Mouse (Mus musculus): ENCODE measurements around the gene Gm28035. TPM values are rescaled to one million over a fixed set of nuclear protein-coding genes. Genes with fewer than 3 reads are reported as not detected.

Gene Gm28035
- polyA plus RNA-seq, 1 experiment from 2014 or later, result 0.30 TPM

GRCm38 (mm10) chr2:30207401-30207800, 33.0 kb upstream of the Gm28035 start:
- no peak overlapping the region for H3K27ac ChIP-seq (ENCODE audit: low read length)
- no peaks in the 10 kb centered on the region for H3K27me3 ChIP-seq (ENCODE audit: control insufficient read depth, insufficient read depth, low read length)
- 79% methylated on average over 4 of the region's 4 CpGs for WGBS
- no peaks in the 10 kb centered on the region for H3K36me3 ChIP-seq (ENCODE audit: control insufficient read depth, insufficient read depth, low read length)
- no peak for ATAC-seq (ENCODE audit: insufficient read depth, low FRiP score)
- no peak overlapping the region for H3K4me2 ChIP-seq (ENCODE audit: low read depth, low read length)
- no peaks in the 10 kb centered on the region for H3K9me3 ChIP-seq (replicated peaks; ENCODE audit: control insufficient read depth, low read length)
- H3K4me3 ChIP-seq (replicated peaks; ENCODE audit: low read length), result no peak overlapping the region
- H3K4me1 ChIP-seq (ENCODE audit: control insufficient read depth, insufficient read depth, low read length), result peaks cover 12% of the 10 kb centered on the region
- H3K9ac ChIP-seq (ENCODE audit: low read length), result no peak overlapping the region

- H3K4me2 ChIP-seq (ENCODE audit: low read depth, low read length), result no peak overlapping the region
- no peaks in the 10 kb centered on the region for H3K9me3 ChIP-seq (replicated peaks; ENCODE audit: control insufficient read depth, low read length)
- H3K4me3 ChIP-seq (replicated peaks; ENCODE audit: low read length), result no peak overlapping the region
- no peaks in the 10 kb centered on the region for H3K36me3 ChIP-seq (ENCODE audit: control insufficient read depth, insufficient read depth, low read length)
- H3K4me1 ChIP-seq (ENCODE audit: control insufficient read depth, insufficient read depth, low read length), result peaks cover 12% of the 10 kb centered on the region
- H3K27me3 ChIP-seq (ENCODE audit: control insufficient read depth, insufficient read depth, low read length), result no peaks in the 10 kb centered on the region
- no peak overlapping the region for H3K27ac ChIP-seq (ENCODE audit: low read length)
- ATAC-seq (ENCODE audit: insufficient read depth, low FRiP score), result no peak
- WGBS, result 77% methylated on average over 5 of the region's 5 CpGs
- H3K9ac ChIP-seq (ENCODE audit: low read length), result no peak overlapping the region
These were observed 32.5 kb upstream of the Gm28035 start for GRCm38 (mm10) chr2:30207886-30208285.

- WGBS, result 66% methylated on average over 6 of the region's 6 CpGs
- no peak for ATAC-seq (ENCODE audit: insufficient read depth, low FRiP score)
- Histone ChIP-seq H3K4me3 (replicated peaks; ENCODE audit: low read length) (no peak overlapping the region), H3K27ac (ENCODE audit: low read length) (no peak overlapping the region), H3K4me1 (ENCODE audit: control insufficient read depth, insufficient read depth, low read length) (no peaks in the 10 kb centered on the region; the same call in 1 of the 2 replicates), H3K9me3 (replicated peaks; ENCODE audit: control insufficient read depth, low read length) (no peaks in the 10 kb centered on the region), H3K4me2 (ENCODE audit: low read depth, low read length) (no peak overlapping the region), H3K9ac (ENCODE audit: low read length) (no peak overlapping the region), H3K36me3 (ENCODE audit: control insufficient read depth, insufficient read depth, low read length) (no peaks in the 10 kb centered on the region), H3K27me3 (ENCODE audit: control insufficient read depth, insufficient read depth, low read length) (no peaks in the 10 kb centered on the region)
These were observed 28.8 kb upstream of the Gm28035 start for GRCm38 (mm10) chr2:30211408-30212168.

- H3K36me3 ChIP-seq (ENCODE audit: control insufficient read depth, insufficient read depth, low read length), result no peaks in the 10 kb centered on the region
- H3K27ac ChIP-seq (ENCODE audit: low read length), result no peak overlapping the region
- H3K9ac ChIP-seq (ENCODE audit: low read length), result no peak overlapping the region
- H3K4me1 ChIP-seq (ENCODE audit: control insufficient read depth, insufficient read depth, low read length), result no peaks in the 10 kb centered on the region
- no peaks in the 10 kb centered on the region for H3K9me3 ChIP-seq (replicated peaks; ENCODE audit: control insufficient read depth, low read length)
- no peak for ATAC-seq (ENCODE audit: insufficient read depth, low FRiP score)
- no peak overlapping the region for H3K4me2 ChIP-seq (ENCODE audit: low read depth, low read length)
- H3K4me3 ChIP-seq (replicated peaks; ENCODE audit: low read length), result no peak overlapping the region
- 68% methylated on average over 4 of the region's 4 CpGs for WGBS
- no peaks in the 10 kb centered on the region for H3K27me3 ChIP-seq (ENCODE audit: control insufficient read depth, insufficient read depth, low read length)
These were observed 28.2 kb upstream of the Gm28035 start for GRCm38 (mm10) chr2:30212169-30212545.

DNA sequence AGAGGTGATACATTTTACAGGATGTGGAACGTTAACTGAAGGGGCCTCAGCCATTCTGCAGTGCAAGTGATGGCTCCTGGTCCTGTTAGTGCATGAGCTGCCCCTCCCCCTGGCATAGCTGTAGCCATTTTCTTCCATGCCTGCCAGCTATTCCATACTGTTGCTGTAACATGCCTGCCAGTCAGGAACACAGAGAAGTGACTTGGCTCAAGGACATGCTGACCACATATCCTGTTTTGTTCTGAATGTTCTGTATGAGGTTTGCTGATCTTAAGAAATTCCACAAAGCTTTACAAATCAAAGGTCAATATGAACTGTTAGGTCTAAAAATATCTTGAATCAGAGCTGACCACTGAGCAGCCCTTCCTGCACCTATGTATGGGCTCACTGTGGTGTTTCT, 27.4 kb upstream of the Gm28035 start:
- Histone ChIP-seq H3K9ac (ENCODE audit: low read length) (no peak overlapping the region), H3K27ac (ENCODE audit: low read length) (no peak overlapping the region), H3K4me3 (replicated peaks; ENCODE audit: low read length) (no peak overlapping the region), H3K27me3 (ENCODE audit: control insufficient read depth, insufficient read depth, low read length) (no peaks in the 10 kb centered on the region), H3K36me3 (ENCODE audit: control insufficient read depth, insufficient read depth, low read length) (no peaks in the 10 kb centered on the region), H3K9me3 (replicated peaks; ENCODE audit: control insufficient read depth, low read length) (no peaks in the 10 kb centered on the region), H3K4me1 (ENCODE audit: control insufficient read depth, insufficient read depth, low read length) (no peaks in the 10 kb centered on the region), H3K4me2 (ENCODE audit: low read depth, low read length) (no peak overlapping the region)
- no peak for ATAC-seq (ENCODE audit: insufficient read depth, low FRiP score)
- WGBS, result 65% methylated on average over 1 of the region's 1 CpGs

GRCm38 (mm10) chr2:30214745-30215144, 25.6 kb upstream of the Gm28035 start:
- Histone ChIP-seq H3K9me3 (replicated peaks; ENCODE audit: control insufficient read depth, low read length) (no peaks in the 10 kb centered on the region), H3K27ac (ENCODE audit: low read length) (no peak overlapping the region), H3K4me1 (ENCODE audit: control insufficient read depth, insufficient read depth, low read length) (no peaks in the 10 kb centered on the region), H3K9ac (ENCODE audit: low read length) (no peak overlapping the region), H3K27me3 (ENCODE audit: control insufficient read depth, insufficient read depth, low read length) (no peaks in the 10 kb centered on the region), H3K4me3 (replicated peaks; ENCODE audit: low read length) (no peak overlapping the region), H3K36me3 (ENCODE audit: control insufficient read depth, insufficient read depth, low read length) (no peaks in the 10 kb centered on the region), H3K4me2 (ENCODE audit: low read depth, low read length) (no peak overlapping the region)
- no peak for ATAC-seq (ENCODE audit: insufficient read depth, low FRiP score)
- 84% methylated on average over 3 of the region's 3 CpGs for WGBS

DNA sequence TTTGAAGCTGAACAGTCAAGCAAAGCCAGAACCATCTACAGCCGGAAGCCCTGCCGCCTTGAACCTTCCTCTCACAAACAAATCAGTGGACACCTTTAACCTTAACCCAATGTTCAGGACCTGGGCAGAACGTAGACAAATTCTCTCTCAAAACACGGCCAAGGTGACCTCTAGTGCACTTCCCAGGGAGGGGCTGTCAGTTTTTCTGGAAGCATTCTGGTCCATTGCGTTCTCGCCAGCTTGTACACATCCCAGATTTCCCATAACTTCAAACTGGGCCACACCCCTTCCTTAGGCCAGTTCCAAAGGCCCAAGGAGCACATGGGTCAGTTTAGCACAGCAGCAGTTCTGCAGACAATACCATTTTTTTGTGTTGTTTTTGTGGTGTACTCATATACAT, 24.9 kb upstream of the Gm28035 start:
- no peak overlapping the region for H3K9ac ChIP-seq (ENCODE audit: low read length)
- H3K9me3 ChIP-seq (replicated peaks; ENCODE audit: control insufficient read depth, low read length), result no peaks in the 10 kb centered on the region
- 61% methylated on average over 6 of the region's 6 CpGs for WGBS
- H3K27me3 ChIP-seq (ENCODE audit: control insufficient read depth, insufficient read depth, low read length), result no peaks in the 10 kb centered on the region
- ATAC-seq (ENCODE audit: insufficient read depth, low FRiP score), result no peak
- no peak overlapping the region for H3K4me2 ChIP-seq (ENCODE audit: low read depth, low read length)
- no peaks in the 10 kb centered on the region for H3K4me1 ChIP-seq (ENCODE audit: control insufficient read depth, insufficient read depth, low read length)
- H3K36me3 ChIP-seq (ENCODE audit: control insufficient read depth, insufficient read depth, low read length), result no peaks in the 10 kb centered on the region
- H3K27ac ChIP-seq (ENCODE audit: low read length), result no peak overlapping the region
- H3K4me3 ChIP-seq (replicated peaks; ENCODE audit: low read length), result no peak overlapping the region

- H3K4me2 ChIP-seq (ENCODE audit: low read depth, low read length), result no peak overlapping the region
- no peak overlapping the region for H3K4me3 ChIP-seq (replicated peaks; ENCODE audit: low read length)
- H3K27me3 ChIP-seq (ENCODE audit: control insufficient read depth, insufficient read depth, low read length), result no peaks in the 10 kb centered on the region
- no peaks in the 10 kb centered on the region for H3K4me1 ChIP-seq (ENCODE audit: control insufficient read depth, insufficient read depth, low read length)
- ATAC-seq (ENCODE audit: insufficient read depth, low FRiP score), result no peak
- 91% methylated on average over 5 of the region's 5 CpGs for WGBS
- no peaks in the 10 kb centered on the region for H3K36me3 ChIP-seq (ENCODE audit: control insufficient read depth, insufficient read depth, low read length)
- no peak overlapping the region for H3K9ac ChIP-seq (ENCODE audit: low read length)
- H3K9me3 ChIP-seq (replicated peaks; ENCODE audit: control insufficient read depth, low read length), result no peaks in the 10 kb centered on the region
- no peak overlapping the region for H3K27ac ChIP-seq (ENCODE audit: low read length)
These were observed 24.1 kb upstream of the Gm28035 start for GRCm38 (mm10) chr2:30216293-30216692.

- Histone ChIP-seq H3K27me3 (ENCODE audit: control insufficient read depth, insufficient read depth, low read length) (no peaks in the 10 kb centered on the region), H3K9ac (ENCODE audit: low read length) (no peak overlapping the region), H3K9me3 (replicated peaks; ENCODE audit: control insufficient read depth, low read length) (no peaks in the 10 kb centered on the region; the same call in 1 of the 2 replicates), H3K27ac (ENCODE audit: low read length) (no peak overlapping the region), H3K36me3 (ENCODE audit: control insufficient read depth, insufficient read depth, low read length) (0 out of 2 replicates have a peak, but pooled peaks cover 3% of the 10 kb centered on the region), H3K4me3 (replicated peaks; ENCODE audit: low read length) (no peak overlapping the region), H3K4me1 (ENCODE audit: control insufficient read depth, insufficient read depth, low read length) (peaks cover 23% of the 10 kb centered on the region), H3K4me2 (ENCODE audit: low read depth, low read length) (no peak overlapping the region)
- WGBS, result 78% methylated on average over 5 of the region's 5 CpGs
- no peak for ATAC-seq (ENCODE audit: insufficient read depth, low FRiP score)
These were observed 4.8 kb upstream of the Gm28035 start for GRCm38 (mm10) chr2:30235593-30235992.
